Mouse (Mus musculus) cortical plate, adult 2 months (tissue): ENCODE results near the gene Tcta.

Experiments
- CTCF ChIP-seq: fragments of 200-500 bp; IDR thresholded peaks from 2 replicates; pipeline ENCODE4 v1.5.1; 2011; ENCODE audit warnings: mild to moderate bottlenecking, control low read depth, low read length; ENCODE audit not compliant: insufficient read depth; ENCODE audit errors: extremely low read depth
- POLR2A ChIP-seq: fragments of 200-500 bp; IDR thresholded peaks from 2 replicates; pipeline ENCODE4 v1.6.1; 2011; ENCODE audit warnings: mild to moderate bottlenecking, low read length, control low read depth; ENCODE audit not compliant: insufficient read depth; ENCODE audit errors: extremely low read depth

DNA sequence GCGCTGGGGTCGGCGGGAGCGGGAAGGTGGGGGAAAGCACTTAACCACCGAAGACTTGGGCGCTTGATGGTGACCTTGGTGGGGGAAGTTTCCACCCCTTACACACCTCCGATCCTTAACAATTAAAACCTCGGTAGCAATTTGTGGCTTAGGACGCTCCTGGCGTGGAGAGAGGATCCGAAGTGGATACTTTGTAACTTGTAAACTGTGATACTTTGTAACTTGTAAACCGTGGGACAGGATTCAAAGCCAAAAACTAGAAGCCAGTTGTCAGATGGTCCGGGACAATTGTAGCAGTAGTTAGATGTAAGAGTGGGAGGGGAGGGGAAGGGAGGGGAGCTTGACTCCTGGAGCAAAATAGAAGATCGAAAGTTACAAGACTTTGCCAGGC, 42.3 kb upstream of the Tcta start:
- TF ChIP-seq CTCF, result no peak
- TF ChIP-seq POLR2A, result no peak
